Mouse (Mus musculus): Measurements from ENCODE around the gene Ctag2. TPM values are rescaled to one million over a fixed set of nuclear protein-coding genes. Genes with fewer than 3 reads are reported as not detected.

Gene Ctag2
- polyA plus RNA-seq (2017; shearing (Covaris generic)) = not detected

DNA sequence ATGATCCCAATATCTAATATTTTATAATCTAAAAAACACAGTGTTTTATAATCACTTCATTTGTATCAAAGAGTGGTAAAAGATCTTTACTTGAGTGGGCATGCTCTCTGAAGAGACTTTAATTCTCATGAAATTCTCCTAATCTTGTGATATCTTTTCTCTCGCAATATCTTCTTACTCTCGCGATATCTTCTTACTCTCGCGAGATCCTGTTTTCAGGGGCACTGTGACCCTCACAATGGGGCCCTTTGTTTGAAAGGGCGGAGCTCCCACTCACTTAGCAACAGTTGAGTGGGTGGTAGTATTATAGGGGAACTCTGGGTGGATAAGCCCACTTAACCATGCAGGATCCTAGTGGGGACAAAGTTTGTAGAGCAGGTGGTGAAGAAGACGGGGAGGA is at the start of gene Ctag2:
Gene Ctag2 (plus strand): TSS at position 301 of the 400 bp plus-strand sequence.
- ATAC-seq = no peak
